Mouse (Mus musculus) heart, postnatal 0 days (tissue): ENCODE results near the gene Dapk3. TPM values are rescaled to one million over a fixed set of nuclear protein-coding genes. Genes with fewer than 3 reads are reported as not detected.
A peak's percentile ranks its signal among the peaks of the same experiment; 100 is the strongest.

ENCODE experiments used
- ATAC-seq: fragments of 200-750 bp; cut with Nextera tagmentation; 2 replicates; pipeline ENCODE4 v1.8.0; 2017; ENCODE audit warnings: low read depth, moderate number of reproducible peaks, moderate library complexity; ENCODE audit not compliant: insufficient read depth
- DNase-seq: peaks from one replicate; pipeline ENCODE4 v3.0.0-alpha.2; 2016; ENCODE audit warnings: low spot score
- H3K27ac ChIP-seq: fragments of 300-500 bp; sonication (generic); 2 replicates; pipeline ENCODE4 v1.5.1; 2014; ENCODE audit warnings: low read depth, mild to moderate bottlenecking
- H3K27me3 ChIP-seq: fragments of 300-500 bp; sonication (generic); 2 replicates; pipeline ENCODE4 v1.6.1; 2014; ENCODE audit warnings: low read length, mixed read lengths; ENCODE audit not compliant: control insufficient read depth, insufficient read depth
- H3K36me3 ChIP-seq: fragments of 300-500 bp; sonication (generic); replicated peaks from 2 replicates; pipeline ENCODE4 v1.6.1; 2014; ENCODE audit warnings: low read length, mixed read lengths; ENCODE audit not compliant: control insufficient read depth, insufficient read depth
- H3K4me1 ChIP-seq: fragments of 300-500 bp; sonication (generic); 2 replicates; pipeline ENCODE4 v1.6.1; 2014; ENCODE audit warnings: antibody characterized with exemption; ENCODE audit not compliant: control insufficient read depth, insufficient read depth
- H3K4me2 ChIP-seq: fragments of 300-500 bp; sonication (generic); 2 replicates; pipeline ENCODE4 v1.6.1; 2014; ENCODE audit warnings: low read depth, mild to moderate bottlenecking, low read length, moderate library complexity
- H3K4me3 ChIP-seq: fragments of 300-500 bp; sonication (generic); 2 replicates; pipeline ENCODE4 v1.5.1; 2014; ENCODE audit warnings: low read depth, low read length
- H3K9ac ChIP-seq: fragments of 300-500 bp; sonication (generic); replicated peaks from 2 replicates; pipeline ENCODE4 v1.6.1; 2014; ENCODE audit warnings: low read depth, low read length, mixed read lengths
- H3K9me3 ChIP-seq: fragments of 300-500 bp; sonication (generic); replicated peaks from 2 replicates; pipeline ENCODE4 v1.6.1; 2016; ENCODE audit warnings: low read length; ENCODE audit not compliant: control insufficient read depth
- CTCF ChIP-seq: IDR thresholded peaks from 2 replicates; pipeline ENCODE4 v1.5.1; 2016; ENCODE audit warnings: antibody characterized with exemption, control low read depth, low read depth
- EP300 ChIP-seq: IDR thresholded peaks from 2 replicates; pipeline ENCODE4 v1.6.1; 2016; ENCODE audit warnings: antibody characterized with exemption, low read depth
- WGBS: fragments of 180-500 bp; shearing (Covaris S2); extraction: QIAGEN DNeasy Blood & Tissue Kit; methylation state at CpG from one replicate; pipeline ENCODE4 v1.1.7; 2014; 5-methylcytosine and 5-hydroxymethylcytosine counted together
- polyA plus RNA-seq: library from polyadenylated mRNA; unstranded; fragments of >200 nt; fragmentation: Nextera tagmentation; extraction: Ambion mirVana; gene quantifications from 2 replicates; pipeline ENCODE4 v1.2.1, GENCODE M21; 2015
- total RNA-seq: library from RNA; depleted of rRNA; stranded (reverse); fragments of >200 nt; gene quantifications from 2 replicates; pipeline ENCODE4 v1.2.3, GENCODE M21; 2014; ENCODE audit warnings: low replicate concordance

The Dapk3 gene
- total and polyA plus RNA-seq, 2 experiments from 2014 or later = 29.0 to 72.7 TPM

GRCm38 (mm10) chr10:81136706-81137231 is 46.0 kb upstream of the Dapk3 start:
- Histone ChIP-seq H3K4me2 (peak overlapping the region; percentile 100), H3K9ac (peak overlapping the region; percentile 98), H3K27ac (peak overlapping the region; percentile 99), H3K4me3 (peak overlapping the region; percentile 100), H3K9me3 (no peaks in the 10 kb centered on the region), H3K36me3 (no peaks in the 10 kb centered on the region), H3K4me1 (peaks cover 43% of the 10 kb centered on the region), H3K27me3 (no peaks in the 10 kb centered on the region)
- peak; percentile 24; the same call in 1 of the 2 replicates for TF ChIP-seq EP300
- TF ChIP-seq CTCF = no peak
- DNase-seq = peak; percentile 55
- WGBS = 0% methylated on average over 42 of the region's 50 CpGs
- ATAC-seq = peak; percentile 24

- no peaks in the 10 kb centered on the region for H3K27me3 ChIP-seq
- peak; percentile 88 for ATAC-seq
These were observed 45.3 kb upstream of the Dapk3 start for GRCm38 (mm10) chr10:81137252-81138130.

GRCm38 (mm10) chr10:81138131-81138782 is 44.5 kb upstream of the Dapk3 start:
- WGBS = 2% methylated on average over 19 of the region's 24 CpGs
- ATAC-seq (peak; percentile 1; the same call in 1 of the 2 replicates), DNase-seq (peak; percentile 54)

More at GRCm38 (mm10) chr10:81137252-81138130, 45.3 kb upstream of the Dapk3 start:
- H3K4me3 ChIP-seq = peak overlapping the region; percentile 100
- 0 out of 2 replicates have a peak, but pooled peaks have one; percentile 1 for TF ChIP-seq EP300
- no peak for TF ChIP-seq CTCF
- H3K27ac ChIP-seq = peak overlapping the region; percentile 99
- DNase-seq = peak; percentile 98
- peak overlapping the region; percentile 100 for H3K4me2 ChIP-seq
- under 1% methylated on average over 75 of the region's 89 CpGs for WGBS
- H3K9ac ChIP-seq = peak overlapping the region; percentile 98
- H3K9me3 ChIP-seq = no peaks in the 10 kb centered on the region
- 0 out of 2 replicates have a peak, but pooled peaks cover 3% of the 10 kb centered on the region for H3K36me3 ChIP-seq
- H3K4me1 ChIP-seq = peaks cover 49% of the 10 kb centered on the region

GRCm38 (mm10) chr10:81138821-81139528 is 43.8 kb upstream of the Dapk3 start:
- WGBS = 50% methylated on average over 11 of the region's 11 CpGs
- Histone ChIP-seq H3K36me3 (peaks cover 9% of the 10 kb centered on the region), H3K9me3 (no peaks in the 10 kb centered on the region), H3K4me3 (peak overlapping the region; percentile 74), H3K4me2 (peak overlapping the region; percentile 92), H3K27ac (peak overlapping the region; percentile 92), H3K9ac (peak overlapping the region; percentile 80), H3K4me1 (peaks cover 55% of the 10 kb centered on the region), H3K27me3 (no peaks in the 10 kb centered on the region)
- DNase-seq = peak; percentile 17
- TF ChIP-seq EP300 (no peak), CTCF (no peak)
- ATAC-seq = no peak

More at GRCm38 (mm10) chr10:81138131-81138782, 44.5 kb upstream of the Dapk3 start:
- Histone ChIP-seq H3K9me3 (no peaks in the 10 kb centered on the region), H3K4me3 (peak overlapping the region; percentile 74), H3K27ac (peak overlapping the region; percentile 92), H3K4me1 (peaks cover 55% of the 10 kb centered on the region), H3K36me3 (0 out of 2 replicates have a peak, but pooled peaks cover 3% of the 10 kb centered on the region), H3K27me3 (no peaks in the 10 kb centered on the region), H3K9ac (peak overlapping the region; percentile 80), H3K4me2 (peak overlapping the region; percentile 92)
- TF ChIP-seq EP300 (peak; percentile 38; the same call in 1 of the 2 replicates), CTCF (no peak)

GRCm38 (mm10) chr10:81139529-81139846 is 43.3 kb upstream of the Dapk3 start:
- 83% methylated on average over 4 of the region's 4 CpGs for WGBS
- TF ChIP-seq CTCF (no peak), EP300 (no peak)
- peak overlapping the region; percentile 92 for H3K4me2 ChIP-seq
- peak overlapping the region; percentile 92; the same call in 1 of the 2 replicates for H3K27ac ChIP-seq
- peaks cover 55% of the 10 kb centered on the region for H3K4me1 ChIP-seq
- H3K9ac ChIP-seq = peak overlapping the region; percentile 80
- H3K36me3 ChIP-seq = peaks cover 14% of the 10 kb centered on the region
- H3K4me3 ChIP-seq = peak overlapping the region; percentile 74
- no peaks in the 10 kb centered on the region for H3K9me3 ChIP-seq
- DNase-seq (no peak), ATAC-seq (no peak)
- no peaks in the 10 kb centered on the region for H3K27me3 ChIP-seq
